Mouse (Mus musculus) 3T3-L1 (cell line): ENCODE measurements around the gene Ccser1.
A peak's percentile ranks its signal among the peaks of the same experiment; 100 is the strongest.

Experiments
- DNase-seq: peaks from one replicate; pipeline ENCODE4 v3.0.0-alpha.2; 2015; ENCODE audit warnings: low read depth, low spot score

Ccser1 gene

GRCm38 (mm10) chr6:61296188-61297037 lies 116.3 kb downstream of the Ccser1 start:
- no peak for DNase-seq

- DNase-seq, result no peak
Measured at GRCm38 (mm10) chr6:61300441-61300840, 120.3 kb downstream of the Ccser1 start.

GRCm38 (mm10) chr6:61300975-61301374 lies 120.9 kb downstream of the Ccser1 start:
- DNase-seq, result no peak

- DNase-seq, result peak; percentile 54
Measured at GRCm38 (mm10) chr6:61301631-61302030, 121.5 kb downstream of the Ccser1 start.

- DNase-seq, result no peak
Measured at GRCm38 (mm10) chr6:61311324-61312091, 131.4 kb downstream of the Ccser1 start.

- peak; percentile 60 for DNase-seq
Measured at GRCm38 (mm10) chr6:61315884-61316601, 135.9 kb downstream of the Ccser1 start.

GRCm38 (mm10) chr6:61320842-61321241 lies 140.7 kb downstream of the Ccser1 start:
- DNase-seq, result no peak

- no peak for DNase-seq
Measured at GRCm38 (mm10) chr6:61322328-61322727, 142.2 kb downstream of the Ccser1 start.

- DNase-seq, result no peak
Measured at GRCm38 (mm10) chr6:61326131-61326530, 146.0 kb downstream of the Ccser1 start.

GRCm38 (mm10) chr6:61328981-61329380 lies 148.9 kb downstream of the Ccser1 start:
- no peak for DNase-seq

GRCm38 (mm10) chr6:61329593-61330540 lies 149.7 kb downstream of the Ccser1 start:
- DNase-seq, result no peak

GRCm38 (mm10) chr6:61334466-61334865 lies 154.3 kb downstream of the Ccser1 start:
- DNase-seq, result no peak

GRCm38 (mm10) chr6:61347045-61347838 lies 167.1 kb downstream of the Ccser1 start:
- peak; percentile 56 for DNase-seq

GRCm38 (mm10) chr6:61363722-61364121 lies 183.6 kb downstream of the Ccser1 start:
- DNase-seq, result no peak

- peak; percentile 6 for DNase-seq
Measured at GRCm38 (mm10) chr6:61382526-61382925, 202.4 kb downstream of the Ccser1 start.

GRCm38 (mm10) chr6:61382991-61383390 lies 202.9 kb downstream of the Ccser1 start:
- no peak for DNase-seq

GRCm38 (mm10) chr6:61387046-61387445 lies 206.9 kb downstream of the Ccser1 start:
- no peak for DNase-seq

- no peak for DNase-seq
Measured at GRCm38 (mm10) chr6:61427490-61427889, 247.4 kb downstream of the Ccser1 start.

GRCm38 (mm10) chr6:61430881-61431725 lies 251.0 kb downstream of the Ccser1 start:
- no peak for DNase-seq
